Mouse (Mus musculus): ENCODE results near the gene Acot4. TPM values are rescaled to one million over a fixed set of nuclear protein-coding genes. Genes with fewer than 3 reads are reported as not detected.
"Not testable (repeated sequence)": the region's sequence is repeated elsewhere in the genome, so short reads cannot be mapped to it uniquely, and the experiment has no call there.

The Acot4 gene
- total RNA-seq (2021) = 1 to 10 TPM; 1.7 to 3.7 TPM
- long read RNA-seq, experiment 1, full-length matches to known transcripts = 4 of 4 reads
- long read RNA-seq, experiment 1, partial matches to known transcripts = 0 of 4 reads
- long read RNA-seq, experiment 1, other reads (novel, unspliced or antisense) = 0 of 4 reads
- long read RNA-seq, experiment 2, full-length matches to known transcripts = 17 of 17 reads
- long read RNA-seq, experiment 2, partial matches to known transcripts = 0 of 17 reads
- long read RNA-seq, experiment 2, other reads (novel, unspliced or antisense) = 0 of 17 reads

- peak; percentile 26 to 31 for DNase-seq (ENCODE audit: low spot score in 2 of 2)
Measured at GRCm38 (mm10) chr12:84038241-84038640, at the start of gene Acot4. TSS of gene Acot4 (plus strand) at chr12:84038379.

- DNase-seq (ENCODE audit: low spot score in 2 of 2) = no peak
Measured at GRCm38 (mm10) chr12:83988483-83988882, 49.7 kb upstream of the Acot4 start.

- DNase-seq (ENCODE audit: low spot score in 2 of 2) = no peak
Measured at GRCm38 (mm10) chr12:83989378-83989777, 48.8 kb upstream of the Acot4 start.

DNA sequence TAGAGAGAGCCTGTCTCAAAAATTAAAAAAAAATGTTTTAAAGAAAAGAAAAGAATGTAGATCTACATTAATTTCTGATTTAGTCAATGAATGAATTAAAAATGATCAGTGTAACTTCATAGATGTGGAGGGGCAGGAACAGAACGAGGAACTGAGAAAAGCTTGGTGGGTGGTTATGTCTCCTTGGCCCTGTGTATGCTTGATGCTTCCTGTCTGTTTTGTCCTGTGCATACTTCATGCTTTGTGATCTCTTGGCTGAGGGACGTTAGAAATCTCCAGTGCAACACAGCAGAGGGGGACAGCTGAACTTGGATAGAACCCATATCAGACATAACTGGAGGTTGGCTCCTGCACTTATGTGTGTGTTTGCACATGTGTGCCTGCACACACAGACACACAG lies 41.0 kb upstream of the Acot4 start:
- no peak for DNase-seq (ENCODE audit: low spot score in 2 of 2)

- no peak for DNase-seq (ENCODE audit: low spot score in 2 of 2)
Measured at GRCm38 (mm10) chr12:83998341-83999107, 39.7 kb upstream of the Acot4 start.

- DNase-seq (ENCODE audit: low spot score in 2 of 2) = peak; percentile 21 to 44
Measured at GRCm38 (mm10) chr12:83999237-83999636, 38.9 kb upstream of the Acot4 start.

DNA sequence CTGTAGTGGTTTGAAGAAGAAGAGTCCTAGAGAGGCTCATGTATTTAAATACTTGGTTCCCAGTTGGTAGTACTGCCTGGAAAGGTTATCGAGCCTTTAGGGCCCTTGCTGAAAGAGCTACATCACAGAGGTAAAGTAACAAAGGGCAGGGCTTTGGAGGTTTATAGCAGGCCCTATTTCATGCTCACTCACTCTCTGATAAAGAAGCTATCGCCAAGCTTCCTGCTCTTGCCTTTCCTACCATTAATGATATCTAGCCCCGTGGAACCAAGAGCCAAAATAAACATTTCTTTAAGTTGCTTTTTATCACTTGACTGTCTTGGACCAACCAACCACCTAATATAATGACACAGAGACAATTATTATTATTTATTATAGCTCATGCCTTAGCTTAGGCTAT lies 37.8 kb upstream of the Acot4 start:
- DNase-seq (ENCODE audit: low spot score in 2 of 2) = no peak

GRCm38 (mm10) chr12:84003866-84004265 lies 34.3 kb upstream of the Acot4 start:
- DNase-seq (ENCODE audit: low spot score in 2 of 2) = no peak

DNA sequence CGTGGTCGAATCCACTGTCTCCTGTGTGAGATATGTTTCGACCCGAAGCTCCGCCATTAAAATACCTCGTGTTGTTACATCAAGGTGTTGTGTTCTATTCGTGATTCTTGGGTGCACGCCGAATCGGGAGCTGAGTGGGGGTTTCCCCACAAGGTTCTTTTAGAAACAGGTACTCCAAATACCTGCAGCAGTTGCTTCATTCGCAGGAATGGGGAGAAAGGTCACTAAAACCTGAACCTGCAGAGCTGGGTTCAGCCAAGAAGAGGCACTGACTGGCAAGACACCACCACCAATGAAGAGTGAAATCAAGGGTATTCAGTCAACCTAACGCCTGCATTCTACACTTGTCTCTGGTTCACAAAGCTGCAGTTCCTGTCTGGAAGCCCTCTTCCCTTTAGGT lies 29.9 kb upstream of the Acot4 start:
- no peak for DNase-seq (ENCODE audit: low spot score in 2 of 2)

GRCm38 (mm10) chr12:84008729-84009128 lies 29.4 kb upstream of the Acot4 start:
- DNase-seq (ENCODE audit: low spot score in 2 of 2) = no peak

- peak; percentile 46 to 49 for DNase-seq (ENCODE audit: low spot score in 2 of 2)
Measured at GRCm38 (mm10) chr12:84009171-84009965, 28.8 kb upstream of the Acot4 start, which contains the start of gene Acot1. TSS of gene Acot1 (plus strand) at chr12:84009490.

DNA sequence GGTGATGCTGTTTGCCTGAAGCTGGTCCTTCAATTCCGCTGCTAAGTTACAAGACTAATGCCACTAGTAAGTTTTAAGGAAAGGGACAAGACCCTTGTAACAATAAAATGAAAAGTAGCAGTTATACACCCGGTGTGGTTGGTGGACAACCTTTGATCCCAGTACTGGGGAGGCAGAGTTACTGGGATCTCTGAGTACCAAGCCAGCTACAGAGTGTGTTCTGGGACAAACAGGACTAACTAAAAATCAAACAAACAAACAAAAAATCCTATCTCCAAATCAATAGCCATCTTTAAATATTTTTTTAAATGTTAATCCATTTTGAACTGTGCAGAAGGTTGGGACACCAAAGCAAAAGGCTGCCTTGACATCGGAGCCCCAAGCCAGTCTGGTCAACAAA lies 28.0 kb upstream of the Acot4 start:
- no peak for DNase-seq (ENCODE audit: low spot score in 2 of 2)

DNA sequence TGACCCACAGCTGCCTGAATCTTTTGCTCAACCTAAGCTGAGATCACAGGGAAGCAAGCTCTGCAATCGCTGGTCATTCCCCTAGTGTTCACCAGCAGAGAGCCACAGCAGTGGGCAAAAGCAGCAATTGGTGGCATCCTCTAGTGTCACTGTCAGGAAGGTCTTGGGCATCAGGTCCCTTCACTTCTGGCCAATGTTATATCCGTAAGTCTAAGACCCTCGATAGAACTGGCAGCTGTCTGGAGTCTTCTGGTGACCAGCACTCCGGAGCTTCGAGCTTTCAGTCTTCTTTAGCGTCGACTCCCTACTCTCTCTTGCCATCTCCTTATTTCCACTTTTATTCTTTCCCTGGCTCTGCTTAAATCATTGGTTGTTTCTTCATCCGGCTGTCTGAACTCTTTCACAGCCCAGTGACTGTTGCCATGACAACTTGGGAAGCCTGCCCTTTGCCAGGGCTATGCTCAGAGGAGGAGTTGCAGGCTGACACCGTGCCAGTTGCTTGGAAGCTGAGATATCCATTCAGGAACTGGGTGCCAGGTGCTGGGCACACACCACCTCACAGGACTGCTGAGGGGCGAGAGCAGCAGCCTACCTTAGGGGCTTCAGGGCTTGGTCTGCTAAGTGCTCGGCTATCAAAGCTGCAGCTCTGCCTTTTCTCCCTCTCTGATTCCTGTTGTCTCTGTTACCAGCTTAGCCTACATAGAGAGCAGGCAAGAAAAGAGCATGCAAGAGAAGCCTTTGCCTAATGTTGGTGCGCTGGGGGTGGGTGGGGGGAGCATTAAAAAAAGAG lies 26.7 kb upstream of the Acot4 start:
- peak; percentile 54 to 57 for DNase-seq (ENCODE audit: low spot score in 2 of 2)

DNA sequence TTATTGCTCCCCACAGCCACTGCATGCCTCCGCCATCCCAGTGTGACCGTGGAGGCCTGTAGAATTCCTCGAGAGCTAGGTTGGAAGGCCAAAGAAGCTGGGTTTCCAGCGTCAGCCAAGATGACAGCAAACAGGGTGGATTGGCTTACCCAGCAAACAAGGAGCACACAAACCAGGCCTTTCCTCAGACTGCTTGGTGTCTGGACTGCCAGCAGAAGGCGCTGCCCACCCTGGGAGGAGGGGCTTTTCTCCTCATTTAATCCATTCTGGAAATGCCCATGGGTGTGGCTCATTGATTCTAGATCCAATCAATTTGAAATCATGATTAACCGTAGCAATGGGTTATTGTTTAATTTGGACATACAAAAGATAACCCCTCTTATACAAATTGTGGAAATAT lies 25.0 kb upstream of the Acot4 start:
- no peak for DNase-seq (ENCODE audit: low spot score in 2 of 2)

GRCm38 (mm10) chr12:84013701-84014100 lies 24.5 kb upstream of the Acot4 start:
- DNase-seq (ENCODE audit: low spot score in 2 of 2) = no peak

DNA sequence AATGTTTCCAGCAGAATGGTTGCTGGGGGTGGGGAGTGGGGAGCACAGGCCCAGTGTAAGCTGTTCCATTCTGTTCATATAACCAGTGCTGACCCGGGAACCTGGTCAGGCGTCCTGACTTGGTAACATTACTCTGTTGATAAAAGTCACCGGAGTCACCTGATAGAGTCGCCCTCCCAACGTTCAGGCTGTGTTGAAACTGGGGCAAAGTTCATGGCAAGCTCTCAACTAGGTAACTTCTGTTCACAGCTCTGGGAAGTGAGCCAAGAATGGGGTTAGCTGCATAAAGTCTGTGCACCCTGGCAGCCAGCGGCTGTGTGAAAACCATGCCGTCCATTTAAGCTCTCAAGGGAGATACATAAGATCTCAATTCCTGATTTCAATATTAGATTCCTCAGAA lies 17.7 kb upstream of the Acot4 start:
- peak; percentile 51 to 52 for DNase-seq (ENCODE audit: low spot score in 2 of 2)

- not testable (repeated sequence) for DNase-seq (ENCODE audit: low spot score in 2 of 2)
Measured at GRCm38 (mm10) chr12:84022266-84022665, 15.9 kb upstream of the Acot4 start.

DNA sequence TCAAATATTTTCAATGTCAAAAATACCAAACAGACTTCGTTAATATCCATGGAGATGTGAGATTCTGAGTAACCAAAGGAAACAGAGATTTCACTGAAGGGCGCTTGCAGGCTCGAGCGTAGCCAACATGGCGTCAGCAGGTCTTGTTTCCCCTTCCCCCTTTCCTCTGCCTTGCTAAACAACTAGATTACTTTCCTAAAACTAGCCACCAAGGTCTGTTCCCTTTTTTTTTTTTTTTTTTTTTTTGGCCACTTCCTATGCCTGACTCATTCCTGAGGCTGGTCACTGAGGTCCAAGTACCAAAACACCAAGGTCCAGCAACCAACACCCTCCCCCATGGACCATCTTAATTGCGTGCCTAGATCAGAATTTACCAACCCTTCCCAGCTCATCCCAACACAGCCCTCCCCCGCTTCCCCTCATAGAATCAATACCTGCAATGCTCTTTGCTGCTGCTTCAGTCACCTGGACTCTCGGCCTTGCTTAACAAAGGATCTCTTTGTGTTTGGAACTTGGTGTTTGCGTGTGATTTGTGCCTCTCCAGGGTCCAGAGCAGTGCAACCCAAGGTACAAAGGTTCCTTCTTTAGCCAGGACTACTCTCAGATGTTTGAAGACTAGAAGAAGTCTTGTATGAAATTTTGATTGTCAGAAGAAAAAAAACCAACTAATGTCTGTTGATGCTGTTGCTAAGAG lies 15.0 kb upstream of the Acot4 start:
- DNase-seq (ENCODE audit: low spot score in 2 of 2) = no peak

GRCm38 (mm10) chr12:84025888-84026287 lies 12.3 kb upstream of the Acot4 start:
- DNase-seq (ENCODE audit: low spot score in 2 of 2) = no peak

GRCm38 (mm10) chr12:84028328-84028727 lies 9.9 kb upstream of the Acot4 start:
- not testable (repeated sequence) for DNase-seq (ENCODE audit: low spot score in 2 of 2)
